Mouse (Mus musculus) small intestine, adult 2 months (tissue): Measurements from ENCODE around the gene Ctsc.

Source experiments
- CTCF ChIP-seq: fragments of 200-500 bp; IDR thresholded peaks from 2 replicates; pipeline ENCODE4 v1.5.1; 2012; ENCODE audit warnings: low read depth, mild to moderate bottlenecking, control low read depth, inconsistent platforms, low read length, moderate library complexity, mixed read lengths; ENCODE audit not compliant: insufficient replicate concordance, insufficient read length; ENCODE audit errors: extremely low read depth
- POLR2A ChIP-seq: fragments of 200-500 bp; IDR thresholded peaks from 2 replicates; pipeline ENCODE4 v1.6.1; 2012; ENCODE audit warnings: low read depth, mild to moderate bottlenecking, control low read depth, inconsistent platforms, low read length, moderate library complexity

GRCm38 (mm10) chr7:88291036-88291435 is 13.2 kb downstream of the Ctsc start:
- TF ChIP-seq CTCF (no peak), POLR2A (no peak)
